Mouse (Mus musculus) urinary bladder, postnatal 14 days (tissue): ENCODE results near the gene Bloc1s2.
A peak's percentile ranks its signal among the peaks of the same experiment; 100 is the strongest.

Experiments
- DNase-seq: peaks from one replicate; pipeline ENCODE4 v3.0.0; 2021; ENCODE audit warnings: low spot score

Bloc1s2 gene

DNA sequence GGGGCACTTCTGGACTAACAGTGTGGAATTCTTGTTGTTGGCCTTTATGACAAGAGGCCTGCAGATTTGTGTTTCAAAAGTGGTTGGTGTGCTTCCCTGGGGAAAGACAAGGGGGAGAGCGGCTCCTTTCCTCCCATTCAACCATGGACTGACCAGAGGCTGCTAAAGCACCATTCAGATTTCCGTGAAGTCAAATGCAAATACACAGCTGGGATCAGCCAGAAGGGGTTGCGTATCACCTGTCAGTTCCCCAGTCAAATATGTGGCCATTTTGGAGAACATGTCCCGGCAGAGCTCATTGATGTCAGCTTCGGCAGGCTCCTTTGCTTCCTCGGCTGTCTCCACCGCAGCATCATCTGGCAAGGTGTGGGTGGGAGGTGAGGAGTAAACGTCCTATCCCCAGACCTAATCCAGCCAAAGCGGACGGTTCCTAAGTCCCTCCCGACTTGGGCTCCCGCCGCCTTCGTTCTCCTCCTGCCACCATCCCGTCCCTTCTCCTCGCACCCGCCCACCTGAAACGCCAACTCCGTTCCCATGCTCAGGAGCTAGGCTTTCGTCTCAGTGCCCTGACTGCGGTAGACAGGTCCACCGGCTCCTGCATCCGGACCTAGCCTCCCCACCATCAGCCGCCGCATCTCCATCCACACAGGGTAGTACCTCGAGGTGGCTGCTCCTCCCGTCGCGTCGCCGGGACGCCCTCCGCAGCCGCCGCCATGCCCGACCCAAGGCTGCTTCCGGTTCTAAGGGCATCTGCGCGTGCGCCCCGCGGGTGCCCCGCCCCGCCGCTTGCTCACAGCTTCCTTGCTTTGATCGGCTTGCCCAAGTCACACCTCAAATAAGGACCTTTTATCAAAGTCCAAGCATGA, at the start of gene Bloc1s2:
Gene Bloc1s2, minus strand, starts transcription at position 745 of the 866 bp plus-strand sequence.
- peak; percentile 90 for DNase-seq

DNA sequence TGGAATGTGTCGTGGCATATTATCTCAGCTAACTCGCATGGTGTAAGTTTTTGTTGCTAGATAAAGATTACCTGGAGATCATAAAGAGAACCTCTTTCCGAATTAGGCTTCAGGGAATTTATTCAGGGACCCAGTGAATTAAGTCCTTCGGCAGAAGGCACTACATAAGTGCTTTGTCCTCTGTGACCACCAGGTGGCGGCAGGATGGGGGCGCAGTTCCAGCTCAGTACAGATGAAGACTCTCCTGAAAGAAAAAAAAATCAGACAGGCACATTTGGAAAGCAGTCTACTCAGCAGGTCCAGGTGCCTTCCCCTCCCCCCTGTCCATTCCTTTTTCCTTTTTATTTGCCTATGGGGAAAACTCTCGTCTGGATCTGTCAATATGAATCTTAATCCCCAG, 48.9 kb upstream of the Bloc1s2 start:
- peak; percentile 75 for DNase-seq

- DNase-seq = no peak
These were observed 47.7 kb upstream of the Bloc1s2 start for GRCm38 (mm10) chr19:44193906-44194305.

GRCm38 (mm10) chr19:44192342-44192741, 46.1 kb upstream of the Bloc1s2 start, which contains the start of gene Pkd2l1:
Gene Pkd2l1 (minus strand): TSS chr19:44192442.
- no peak for DNase-seq

GRCm38 (mm10) chr19:44189056-44189455, 42.8 kb upstream of the Bloc1s2 start:
- peak; percentile 71 for DNase-seq

- DNase-seq = no peak
These were observed 37.7 kb upstream of the Bloc1s2 start for GRCm38 (mm10) chr19:44183968-44184367.

- no peak for DNase-seq
These were observed 34.3 kb upstream of the Bloc1s2 start for GRCm38 (mm10) chr19:44180502-44180901.

DNA sequence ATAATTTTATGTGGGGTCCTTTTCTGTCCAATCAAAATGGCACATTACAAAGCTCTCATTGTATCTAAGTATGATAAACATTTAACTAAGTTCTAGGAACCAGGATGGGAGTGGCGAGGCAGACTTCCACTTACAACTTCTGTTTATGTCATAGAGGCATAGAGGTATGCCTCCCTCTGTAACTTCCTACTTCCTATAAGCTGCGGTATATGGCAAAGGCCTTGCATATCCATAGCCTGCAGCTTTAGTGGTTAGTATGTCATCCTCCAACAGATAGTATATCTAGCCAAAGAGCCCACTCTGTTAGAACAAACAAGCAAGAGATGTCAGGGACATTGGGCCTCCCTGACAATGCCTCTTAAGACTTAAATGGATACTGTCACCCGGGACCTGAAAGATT, 30.5 kb upstream of the Bloc1s2 start:
- DNase-seq = no peak

GRCm38 (mm10) chr19:44174835-44175234, 28.6 kb upstream of the Bloc1s2 start:
- no peak for DNase-seq

GRCm38 (mm10) chr19:44161515-44161914, 15.3 kb upstream of the Bloc1s2 start:
- no peak for DNase-seq

DNA sequence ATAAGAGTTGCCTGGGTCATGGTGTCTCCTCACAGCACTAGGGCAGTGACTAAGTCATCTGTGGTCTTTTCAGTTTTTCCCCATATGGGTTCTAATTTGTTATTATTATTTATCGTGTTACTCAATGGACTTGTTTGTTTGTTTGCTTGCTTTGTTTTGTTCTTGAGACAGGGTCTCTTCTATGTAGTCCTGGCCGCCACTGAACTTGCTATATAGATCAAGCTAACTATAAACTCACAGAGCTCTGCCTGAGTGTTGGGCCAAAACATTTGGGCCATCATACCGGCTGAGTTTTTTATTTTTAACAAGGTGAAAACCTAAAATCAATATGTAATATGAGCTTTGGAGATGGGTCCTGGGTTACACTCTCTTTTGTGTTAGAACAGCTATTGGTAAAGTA, 13.1 kb upstream of the Bloc1s2 start:
- DNase-seq = no peak

GRCm38 (mm10) chr19:44157005-44157404, 10.8 kb upstream of the Bloc1s2 start:
- DNase-seq = no peak

- no peak for DNase-seq
These were observed 7.5 kb upstream of the Bloc1s2 start for GRCm38 (mm10) chr19:44153781-44154180.

- no peak for DNase-seq
These were observed 2.7 kb upstream of the Bloc1s2 start for GRCm38 (mm10) chr19:44148991-44149390.

DNA sequence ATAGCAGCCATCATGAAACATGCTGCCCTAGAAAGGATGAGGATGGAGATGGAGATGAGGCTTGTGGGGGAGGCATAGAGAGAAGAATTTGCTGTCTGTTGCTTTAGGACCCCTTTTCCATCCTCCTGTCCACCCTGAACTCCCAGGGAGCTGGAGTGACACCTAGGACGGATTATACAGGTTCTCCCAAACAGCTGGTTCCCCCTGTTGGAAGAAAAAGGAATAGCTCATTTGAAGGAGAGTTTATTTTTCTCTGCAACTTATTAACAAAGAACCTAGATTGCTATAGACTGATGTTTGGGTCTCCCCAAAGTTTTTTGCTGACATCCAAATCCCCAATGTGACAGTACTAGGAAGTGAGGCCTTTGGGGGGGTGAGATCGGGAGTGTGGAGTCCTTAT, 2.1 kb upstream of the Bloc1s2 start:
- no peak for DNase-seq

DNA sequence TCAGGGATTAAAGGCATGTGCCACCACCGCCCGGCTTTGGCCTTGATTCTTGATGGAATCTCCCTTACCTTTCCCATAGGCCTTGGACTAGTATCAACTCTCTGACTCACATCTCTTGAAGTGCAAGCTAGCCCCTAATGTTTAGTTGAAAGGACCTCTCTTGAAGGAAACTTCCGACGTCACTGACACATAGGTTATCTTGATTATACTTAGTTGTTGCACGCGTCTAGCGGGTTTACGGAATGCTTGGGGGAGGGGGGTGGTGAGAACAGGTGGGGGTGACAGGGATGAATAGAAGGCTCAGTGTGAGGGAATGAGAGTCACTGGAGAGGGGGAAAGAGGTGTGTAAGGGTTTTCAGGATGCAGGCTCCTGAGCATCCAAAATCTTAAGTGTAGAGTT, 705 bp upstream of the Bloc1s2 start:
- DNase-seq = no peak

DNA sequence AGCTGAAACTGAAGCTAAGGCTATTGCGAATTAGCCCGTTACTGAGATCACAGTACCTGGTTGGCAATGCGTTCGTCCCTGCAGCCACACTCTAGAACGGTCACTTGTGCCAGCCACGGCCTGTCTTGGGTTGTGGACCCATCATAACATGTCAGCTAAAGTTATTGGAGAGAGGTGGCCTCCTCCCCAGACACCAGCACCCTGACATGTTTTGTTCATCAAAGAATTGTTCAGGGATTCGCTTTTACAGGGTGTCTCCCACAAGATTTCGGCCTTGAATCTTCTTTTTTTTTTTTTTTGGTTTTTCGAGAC, 278 bp upstream of the Bloc1s2 start:
- no peak for DNase-seq

GRCm38 (mm10) chr19:44144366-44144765, 1.9 kb downstream of the Bloc1s2 start:
- no peak for DNase-seq

DNA sequence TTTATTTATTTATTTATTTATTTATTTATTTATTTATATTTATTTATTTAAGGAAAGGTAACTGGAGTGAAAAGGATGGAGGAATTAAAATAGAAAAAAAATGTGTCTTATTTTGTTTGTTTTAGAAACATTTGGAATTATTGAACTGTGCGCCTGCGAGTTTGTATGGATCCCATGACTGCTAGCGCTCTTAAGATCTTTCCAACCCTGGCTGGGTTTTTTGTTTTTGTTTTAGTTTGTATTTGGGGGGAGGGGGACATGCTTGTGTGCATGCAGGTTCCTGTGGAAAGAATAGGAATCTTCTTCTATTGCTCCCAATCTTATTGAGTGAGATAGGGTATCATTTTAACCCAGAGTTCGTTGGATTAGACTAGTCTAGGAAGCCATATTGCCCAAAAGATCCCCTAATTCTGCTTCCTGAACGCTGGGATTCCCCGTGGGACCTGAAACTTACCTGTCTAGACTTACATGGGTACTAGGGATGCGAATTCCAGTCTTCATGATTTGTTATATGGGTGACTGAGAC, 10.2 kb downstream of the Bloc1s2 start:
- no peak for DNase-seq

GRCm38 (mm10) chr19:44135072-44135959, 10.9 kb downstream of the Bloc1s2 start, which contains the start of gene Cwf19l1:
Gene Cwf19l1 (minus strand): TSS chr19:44135876.
- DNase-seq = peak; percentile 86

- DNase-seq = no peak
These were observed 13.3 kb downstream of the Bloc1s2 start for GRCm38 (mm10) chr19:44132917-44133316.

DNA sequence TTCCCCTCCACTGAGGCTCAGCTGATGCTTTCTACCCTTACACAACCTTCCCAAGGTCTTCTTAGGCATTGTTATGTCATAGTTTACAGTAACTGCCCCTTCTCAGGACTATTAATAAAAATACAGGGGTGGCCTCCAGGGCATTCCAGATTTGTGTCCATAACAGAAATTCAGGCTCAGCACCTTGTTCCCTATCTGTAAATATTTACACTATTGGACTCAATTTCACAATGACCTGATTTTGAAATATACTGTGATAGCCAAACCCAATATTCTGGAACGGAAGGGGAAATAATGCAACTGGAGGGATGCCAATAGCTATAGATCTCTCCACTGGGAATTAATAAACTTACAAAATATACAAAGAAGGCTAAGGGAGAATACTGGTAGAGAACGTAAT, 17.7 kb downstream of the Bloc1s2 start:
- no peak for DNase-seq
